In the genomic region with DNA sequence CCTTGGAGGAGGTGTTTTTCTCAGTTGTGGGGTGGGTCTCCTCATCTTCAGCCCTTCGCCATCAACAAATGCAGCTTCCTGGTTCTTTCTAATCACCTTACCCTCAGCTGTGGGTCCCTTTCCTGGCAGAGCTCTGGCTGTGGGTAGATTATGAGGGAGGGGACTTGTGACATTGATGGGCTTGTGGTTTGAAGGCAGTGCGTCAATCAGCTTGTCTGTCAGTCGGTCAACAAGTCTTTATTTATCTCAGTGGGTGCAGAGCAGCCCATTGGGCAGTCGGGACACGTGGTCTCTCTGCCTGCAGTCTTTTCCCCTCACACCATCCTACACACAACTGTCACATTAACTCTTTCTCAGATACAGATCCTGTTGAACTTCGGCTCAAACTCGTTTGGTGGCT, we compare ENCODE assay signal across 21 mouse cellular contexts.
DNase-seq lines count a peak whose midpoint lies in the region; ATAC-seq and TF ChIP-seq lines count a peak whose summit lies in the region.
"Had no signal": no experiment of that assay in that cellular context is flagged by ENCODE, and none has a peak within 500 bp of the region (broad histone marks: within the 10 kb centered on the region; RNA-seq: fewer than 3 reads in every experiment).

No protein-coding gene starts in this region.

- DNase-seq in hindbrain, postnatal 0 days (ENCODE audit: low spot score): no peak
- peak; percentile 43 for DNase-seq in brain, adult 2 months (ENCODE audit: low read depth, low spot score)
- peak; percentile 26 for DNase-seq in limb, embryonic 10.5 days (ENCODE audit: low spot score)
- DNase-seq in liver, postnatal 0 days: no peak
- DNase-seq in lung, adult 18-20 months: no peak
- DNase-seq in adrenal gland, adult (ENCODE audit: inconsistent age in 2 of 2, low spot score in 1 of 2): no peak
- DNase-seq: adrenal gland, postnatal 25 days; B cell, adult 2 months; cerebellum, adult 8-10 months; gastrocnemius, postnatal 36 days; heart, postnatal 14 days; kidney, postnatal 14 days; left cerebral cortex, postnatal 4 days; lung, embryonic 14.5 days; right cerebral cortex, postnatal 4 days; thymus, postnatal 36 days had no signal

- no peaks in the 10 kb centered on the region for H3K9me3 ChIP-seq in hindbrain, embryonic 13.5 days
- H3K9me3 ChIP-seq in hindbrain, postnatal 0 days (ENCODE audit: low read length): no peaks in the 10 kb centered on the region
- no peaks in the 10 kb centered on the region for H3K9me3 ChIP-seq in limb, embryonic 10.5 days (replicated peaks)
- no peaks in the 10 kb centered on the region for H3K9me3 ChIP-seq in liver, postnatal 0 days (ENCODE audit: low read length)
- H3K9me3 ChIP-seq: hindbrain, embryonic 15.5 days; neural tube, embryonic 12.5 days had no signal

- 55% methylated on average over 7 of the region's 7 CpGs for WGBS in hindbrain, embryonic 13.5 days
- WGBS in hindbrain, postnatal 0 days: 48% methylated on average over 7 of the region's 7 CpGs
- WGBS in limb, embryonic 10.5 days: 59% methylated on average over 7 of the region's 7 CpGs
- 11% methylated on average over 7 of the region's 7 CpGs for WGBS in liver, postnatal 0 days (ENCODE audit: insufficient replicate concordance)

- H3K27ac ChIP-seq in hindbrain, embryonic 13.5 days: peak overlapping the region; percentile 48; the same call in 1 of the 2 replicates
- H3K27ac ChIP-seq in hindbrain, postnatal 0 days: no peak overlapping the region
- H3K27ac ChIP-seq in limb, embryonic 10.5 days: no peak overlapping the region
- no peak overlapping the region for H3K27ac ChIP-seq in liver, postnatal 0 days (ENCODE audit: low read depth)
- H3K27ac ChIP-seq: hindbrain, embryonic 15.5 days; neural tube, embryonic 12.5 days had no signal

- ATAC-seq in hindbrain, embryonic 13.5 days (ENCODE audit: low FRiP score): no peak
- ATAC-seq in hindbrain, postnatal 0 days: no peak
- peak; percentile 33; the same call in 1 of the 2 replicates for ATAC-seq in liver, postnatal 0 days
- ATAC-seq: intestine, postnatal 0 days had no signal

- no peak overlapping the region for H3K9ac ChIP-seq in hindbrain, embryonic 13.5 days
- H3K9ac ChIP-seq in hindbrain, postnatal 0 days (replicated peaks; ENCODE audit: low read length): no peak overlapping the region
- no peak overlapping the region for H3K9ac ChIP-seq in liver, postnatal 0 days (replicated peaks)
- H3K9ac ChIP-seq: hindbrain, embryonic 15.5 days; lung, embryonic 14.5 days; neural tube, embryonic 12.5 days had no signal

- H3K27me3 ChIP-seq in hindbrain, embryonic 13.5 days: no peaks in the 10 kb centered on the region
- H3K27me3 ChIP-seq in hindbrain, postnatal 0 days (ENCODE audit: insufficient read depth, low read length): no peaks in the 10 kb centered on the region
- no peaks in the 10 kb centered on the region for H3K27me3 ChIP-seq in limb, embryonic 10.5 days (ENCODE audit: low read depth, poor library complexity, severe bottlenecking)
- H3K27me3 ChIP-seq in liver, postnatal 0 days (ENCODE audit: insufficient read depth, low read length): no peaks in the 10 kb centered on the region
- H3K27me3 ChIP-seq: hindbrain, embryonic 15.5 days; neural tube, embryonic 12.5 days had no signal

- TF ChIP-seq CTCF in hindbrain, postnatal 0 days (IDR thresholded peaks at IDR 0.05; ENCODE audit: low read depth): no peak
- no peak for TF ChIP-seq CTCF in liver, postnatal 0 days (IDR thresholded peaks at IDR 0.05; ENCODE audit: low read depth)

- no peak overlapping the region for H3K4me2 ChIP-seq in hindbrain, embryonic 13.5 days
- no peak overlapping the region for H3K4me2 ChIP-seq in hindbrain, postnatal 0 days (ENCODE audit: low read depth, low read length)
- no peak overlapping the region for H3K4me2 ChIP-seq in liver, postnatal 0 days (ENCODE audit: low read depth, low read length)
- H3K4me2 ChIP-seq: heart, embryonic 11.5 days; hindbrain, embryonic 15.5 days; lung, embryonic 14.5 days; neural tube, embryonic 12.5 days had no signal

- 0 out of 2 replicates have a peak, but pooled peaks cover 5% of the 10 kb centered on the region for H3K4me1 ChIP-seq in hindbrain, embryonic 13.5 days (replicated peaks)
- H3K4me1 ChIP-seq in hindbrain, postnatal 0 days (ENCODE audit: insufficient read depth, low read length): no peaks in the 10 kb centered on the region
- no peaks in the 10 kb centered on the region for H3K4me1 ChIP-seq in limb, embryonic 10.5 days
- H3K4me1 ChIP-seq in liver, postnatal 0 days (ENCODE audit: insufficient read depth): no peaks in the 10 kb centered on the region
- H3K4me1 ChIP-seq: neural tube, embryonic 12.5 days had no signal

- no peak overlapping the region for H3K4me3 ChIP-seq in hindbrain, embryonic 13.5 days
- H3K4me3 ChIP-seq in hindbrain, postnatal 0 days (ENCODE audit: low read length): no peak overlapping the region
- H3K4me3 ChIP-seq in limb, embryonic 10.5 days: no peak overlapping the region
- H3K4me3 ChIP-seq in liver, postnatal 0 days (ENCODE audit: low read depth, low read length): no peak overlapping the region
- H3K4me3 ChIP-seq: hindbrain, embryonic 15.5 days; neural tube, embryonic 12.5 days had no signal

- H3K36me3 ChIP-seq in hindbrain, embryonic 13.5 days: no peaks in the 10 kb centered on the region
- no peaks in the 10 kb centered on the region for H3K36me3 ChIP-seq in hindbrain, postnatal 0 days (ENCODE audit: insufficient read depth, low read length)
- H3K36me3 ChIP-seq in limb, embryonic 10.5 days: no peaks in the 10 kb centered on the region
- no peaks in the 10 kb centered on the region for H3K36me3 ChIP-seq in liver, postnatal 0 days (replicated peaks; ENCODE audit: insufficient read depth, low read length)
- H3K36me3 ChIP-seq: hindbrain, embryonic 15.5 days; neural tube, embryonic 12.5 days had no signal

- peak; percentile 50 for TF ChIP-seq EP300 in liver, postnatal 0 days (IDR thresholded peaks at IDR 0.05; ENCODE audit: low read depth)

Comparison
In these comparisons a context has a peak if more than half of its experiments do, and no peak if none do; other contexts are left out.
1. DNase-seq: peak in brain, adult 2 months (single experiment) and limb, embryonic 10.5 days (single experiment); none in hindbrain, postnatal 0 days (single experiment), liver, postnatal 0 days (single experiment), lung, adult 18-20 months (0 of 2) and adrenal gland, adult (0 of 2).